Mouse (Mus musculus) layer of hippocampus, adult 6 months (tissue): Measurements from ENCODE around the gene Nhs. TPM values are rescaled to one million over a fixed set of nuclear protein-coding genes. Genes with fewer than 3 reads are reported as not detected.

ENCODE experiments used
- long read RNA-seq, 2 experiments: library from polyadenylated mRNA; unstranded; transcript quantifications; one replicate each; pipeline ENCODE4 v2.0.0; 2019 to 2020
- polyA plus RNA-seq: library from polyadenylated mRNA; unstranded; fragments of <200 nt; fragmentation: Nextera tagmentation; gene quantifications from 2 replicates; pipeline ENCODE4 v1.2.3, GENCODE M21; 2021

Gene Nhs
- 0.55 and 0.82 TPM in 2 replicates for polyA plus RNA-seq
- long read RNA-seq, experiment 1, partial matches to known transcripts, result 0 of 2 reads
- long read RNA-seq, experiment 1, other reads (novel, unspliced or antisense), result 2 of 2 reads
- long read RNA-seq, experiment 2, partial matches to known transcripts, result 0 of 2 reads
- long read RNA-seq, experiment 2, other reads (novel, unspliced or antisense), result 2 of 2 reads

DNA sequence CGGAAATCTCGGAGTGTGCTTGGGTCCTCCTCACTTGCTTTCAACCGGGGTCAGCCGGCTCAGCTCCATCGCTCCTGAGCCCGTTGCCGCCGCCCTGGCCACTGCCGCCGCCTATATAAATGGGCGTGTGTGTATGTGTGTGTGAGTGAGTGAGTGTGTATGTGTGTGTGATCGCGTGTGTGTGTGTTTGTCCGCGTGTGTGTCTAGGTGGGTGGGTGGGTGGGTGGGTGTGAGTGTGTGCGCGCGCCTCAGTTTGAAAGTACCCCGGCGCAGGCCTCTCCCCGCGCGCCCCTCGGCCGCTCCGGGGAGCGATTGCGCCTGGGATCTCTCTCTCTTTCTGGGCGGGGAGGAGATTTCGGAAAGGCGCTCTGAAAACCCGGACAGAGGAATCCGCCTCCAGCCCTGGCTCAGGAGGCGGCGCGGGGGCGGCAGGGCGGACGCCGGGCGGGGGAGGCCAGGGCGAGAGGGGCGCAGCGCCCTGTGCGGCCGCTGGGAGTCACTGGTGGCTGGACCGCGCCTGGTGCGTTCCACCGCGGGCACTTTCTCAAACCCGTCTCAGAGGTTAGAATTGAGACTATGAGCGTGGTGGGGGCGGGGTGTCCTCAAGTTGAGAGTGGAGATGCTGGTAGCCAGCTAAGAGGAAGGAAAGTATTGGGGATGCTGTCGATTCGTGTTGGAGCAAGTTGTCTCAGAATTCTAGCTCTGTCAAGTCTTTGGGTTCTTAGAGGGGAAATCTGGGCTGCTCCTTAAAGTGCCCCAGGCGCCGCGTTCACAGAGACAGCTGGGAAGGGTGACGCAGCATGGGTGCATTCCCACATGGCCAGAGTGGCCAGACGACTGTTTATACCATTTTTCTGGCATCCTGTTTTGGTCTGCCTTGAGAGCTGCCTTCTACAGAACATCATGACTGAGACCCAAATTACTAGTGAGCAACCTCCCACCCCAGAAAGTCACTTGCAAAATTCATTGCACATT is at the start of gene Nhs:
TSS of gene Nhs (minus strand) at position 94 of the 975 bp plus-strand sequence.

